Mouse (Mus musculus) G1E (cell line): ENCODE measurements at regions not wholly inside any gene's neighbourhood (a gene's known extent, or its start where the extent isn't known, plus 50 kb on each side); places are given as distances from the start of the nearest gene placed in this dataset.

Source experiments
- CTCF ChIP-seq: IDR thresholded peaks from 2 replicates; pipeline ENCODE4 v1.5.1; 2012; ENCODE audit warnings: low read depth, low read length, inconsistent platforms, mixed read lengths
- GATA1 ChIP-seq: IDR thresholded peaks from 2 replicates; pipeline ENCODE4 v1.6.1; 2012; ENCODE audit warnings: borderline replicate concordance, low read length, inconsistent platforms, mixed read lengths
- GATA2 ChIP-seq: IDR thresholded peaks from 2 replicates; pipeline ENCODE4 v1.6.1; 2012; ENCODE audit warnings: low read depth, low read length, inconsistent platforms, borderline replicate concordance
- POLR2AphosphoS5 ChIP-seq: IDR thresholded peaks from 2 replicates; pipeline ENCODE4 v1.6.1; 2012; ENCODE audit warnings: low read depth, low read length, inconsistent platforms; ENCODE audit not compliant: insufficient replicate concordance
- TAL1 ChIP-seq: conservative IDR thresholded peaks from 2 replicates; pipeline ENCODE4 v1.6.1; 2012; ENCODE audit warnings: low read depth, low read length, inconsistent platforms, mixed read lengths

DNA sequence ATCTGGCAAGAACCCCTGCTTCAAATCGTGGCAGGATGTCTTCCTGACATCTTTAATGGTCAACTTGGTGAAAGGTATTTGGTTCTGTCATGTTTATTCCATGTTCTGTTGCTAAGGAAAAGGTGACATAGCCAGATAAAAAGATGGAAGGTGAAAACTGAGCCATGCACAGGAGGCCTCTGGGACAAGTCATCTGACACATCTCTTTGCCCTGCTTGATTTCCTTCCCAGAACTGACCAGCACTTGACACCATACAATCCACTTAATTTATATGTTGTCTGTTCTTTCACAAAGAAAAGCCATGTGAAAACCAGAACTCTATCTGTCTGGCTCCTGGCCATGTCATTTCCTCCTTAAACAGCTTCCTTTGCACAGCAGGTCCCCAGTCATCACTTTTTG, 133.7 kb upstream of the 1700025G04Rik start:
- no peak for TF ChIP-seq POLR2AphosphoS5
- no peak for TF ChIP-seq CTCF
- TF ChIP-seq GATA1: no peak
- TF ChIP-seq TAL1: no peak
- TF ChIP-seq GATA2: no peak
